Mouse (Mus musculus) small intestine, adult 2 months (tissue): ENCODE measurements around the gene Pigo.

ENCODE experiments used
- CTCF ChIP-seq: fragments of 200-500 bp; IDR thresholded peaks from 2 replicates; pipeline ENCODE4 v1.5.1; 2012; ENCODE audit warnings: low read depth, mild to moderate bottlenecking, control low read depth, inconsistent platforms, low read length, moderate library complexity, mixed read lengths; ENCODE audit not compliant: insufficient replicate concordance, insufficient read length; ENCODE audit errors: extremely low read depth
- POLR2A ChIP-seq: fragments of 200-500 bp; IDR thresholded peaks from 2 replicates; pipeline ENCODE4 v1.6.1; 2012; ENCODE audit warnings: low read depth, mild to moderate bottlenecking, control low read depth, inconsistent platforms, low read length, moderate library complexity

GRCm38 (mm10) chr4:43045659-43046302, 20.2 kb upstream of the Pigo start, which contains the start of gene Fam214b:
- TF ChIP-seq CTCF (no peak), POLR2A (no peak)
